Mouse (Mus musculus): ENCODE measurements around the gene Nt5c3.

Gene Nt5c3

GRCm38 (mm10) chr6:56837621-56838020 is 86.1 kb downstream of the Nt5c3 start:
- no peak for DNase-seq (ENCODE audit: low read depth in 1 of 2, low spot score in 2 of 2)

- DNase-seq (ENCODE audit: low read depth in 1 of 2, low spot score in 2 of 2), result no peak
Observed at GRCm38 (mm10) chr6:56837166-56837565, 86.6 kb downstream of the Nt5c3 start.

- DNase-seq (ENCODE audit: low read depth in 1 of 2, low spot score in 2 of 2), result no peak
Observed at GRCm38 (mm10) chr6:56835532-56835931, 88.2 kb downstream of the Nt5c3 start.

GRCm38 (mm10) chr6:56834769-56835168 is 89.0 kb downstream of the Nt5c3 start:
- DNase-seq (ENCODE audit: low read depth in 1 of 2, low spot score in 2 of 2), result no peak

GRCm38 (mm10) chr6:56832830-56833229 is 90.9 kb downstream of the Nt5c3 start:
- DNase-seq (ENCODE audit: low read depth in 1 of 2, low spot score in 2 of 2), result no peak

GRCm38 (mm10) chr6:56832407-56832796 is 91.3 kb downstream of the Nt5c3 start:
- DNase-seq (ENCODE audit: low read depth in 1 of 2, low spot score in 2 of 2), result no peak
